Mouse (Mus musculus) stomach, embryonic 16.5 days (tissue): Measurements from ENCODE around the gene Uox. TPM values are rescaled to one million over a fixed set of nuclear protein-coding genes. Genes with fewer than 3 reads are reported as not detected.

Experiments used
- ATAC-seq: fragments of 200-750 bp; cut with Nextera tagmentation; 2 replicates; pipeline ENCODE4 v1.8.0; 2017; ENCODE audit warnings: moderate number of reproducible peaks, moderate TSS enrichment; ENCODE audit not compliant: insufficient read depth, low FRiP score
- H3K27ac ChIP-seq: fragments of 300-500 bp; sonication (generic); 2 replicates; pipeline ENCODE4 v1.5.1; 2014; ENCODE audit warnings: low read length
- H3K27me3 ChIP-seq: fragments of 300-500 bp; sonication (generic); 2 replicates; pipeline ENCODE4 v1.6.1; 2014; ENCODE audit warnings: low read length, control low read depth, mixed read lengths; ENCODE audit not compliant: control insufficient read depth, insufficient read depth
- H3K36me3 ChIP-seq: fragments of 300-500 bp; sonication (generic); 2 replicates; pipeline ENCODE4 v1.6.1; 2014; ENCODE audit warnings: low read length; ENCODE audit not compliant: control insufficient read depth, insufficient read depth
- H3K4me1 ChIP-seq: fragments of 300-500 bp; sonication (generic); 2 replicates; pipeline ENCODE4 v1.6.1; 2014; ENCODE audit warnings: low read length, control low read depth, mixed read lengths; ENCODE audit not compliant: control insufficient read depth, insufficient read depth
- H3K4me2 ChIP-seq: fragments of 300-500 bp; sonication (generic); 2 replicates; pipeline ENCODE4 v1.6.1; 2014; ENCODE audit warnings: low read depth, low read length, mixed read lengths
- H3K4me3 ChIP-seq: fragments of 300-500 bp; sonication (generic); replicated peaks from 2 replicates; pipeline ENCODE4 v1.5.1; 2014; ENCODE audit warnings: mild to moderate bottlenecking, low read length
- H3K9ac ChIP-seq: fragments of 300-500 bp; sonication (generic); 2 replicates; pipeline ENCODE4 v1.6.1; 2014; ENCODE audit warnings: low read length
- H3K9me3 ChIP-seq: fragments of 300-500 bp; sonication (generic); replicated peaks from 2 replicates; pipeline ENCODE4 v1.6.1; 2016; ENCODE audit warnings: low read length, control low read depth; ENCODE audit not compliant: control insufficient read depth
- WGBS: fragments of 180-500 bp; shearing (Covaris S2); extraction: QIAGEN DNeasy Blood & Tissue Kit; methylation state at CpG from one replicate; pipeline ENCODE4 v1.1.7; 2014; 5-methylcytosine and 5-hydroxymethylcytosine counted together
- polyA plus RNA-seq: library from polyadenylated mRNA; unstranded; fragments of >200 nt; fragmentation: Nextera tagmentation; extraction: Ambion mirVana; gene quantifications from 2 replicates; pipeline ENCODE4 v1.2.1, GENCODE M21; 2015

Gene Uox
- polyA plus RNA-seq, 1 experiment from 2014 or later: 3.4 TPM

DNA sequence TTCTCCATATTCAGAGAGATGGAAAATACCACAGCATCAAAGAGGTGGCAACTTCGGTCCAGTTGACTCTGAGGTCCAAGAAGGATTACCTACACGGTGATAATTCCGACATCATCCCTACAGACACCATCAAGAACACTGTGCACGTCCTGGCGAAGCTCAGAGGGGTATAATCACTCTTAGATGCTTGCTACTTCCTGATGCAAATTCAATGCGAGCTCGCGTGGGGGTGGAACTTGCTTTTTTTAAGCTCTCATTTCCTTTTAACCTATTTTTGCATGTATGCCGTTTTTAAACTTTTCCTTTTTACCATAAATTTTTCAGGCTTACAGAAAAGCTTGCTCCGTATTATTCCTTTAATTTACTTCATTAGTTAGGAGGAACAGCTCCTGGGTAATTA, 40.1 kb downstream of the Uox start:
- no peaks in the 10 kb centered on the region for H3K27me3 ChIP-seq
- no peak overlapping the region for H3K27ac ChIP-seq
- H3K4me2 ChIP-seq: no peak overlapping the region
- H3K4me3 ChIP-seq: no peak overlapping the region
- ATAC-seq: no peak
- H3K9me3 ChIP-seq: no peaks in the 10 kb centered on the region
- WGBS: 75% methylated on average over 10 of the region's 10 CpGs
- no peak overlapping the region for H3K9ac ChIP-seq
- no peaks in the 10 kb centered on the region for H3K36me3 ChIP-seq
- no peaks in the 10 kb centered on the region for H3K4me1 ChIP-seq

DNA sequence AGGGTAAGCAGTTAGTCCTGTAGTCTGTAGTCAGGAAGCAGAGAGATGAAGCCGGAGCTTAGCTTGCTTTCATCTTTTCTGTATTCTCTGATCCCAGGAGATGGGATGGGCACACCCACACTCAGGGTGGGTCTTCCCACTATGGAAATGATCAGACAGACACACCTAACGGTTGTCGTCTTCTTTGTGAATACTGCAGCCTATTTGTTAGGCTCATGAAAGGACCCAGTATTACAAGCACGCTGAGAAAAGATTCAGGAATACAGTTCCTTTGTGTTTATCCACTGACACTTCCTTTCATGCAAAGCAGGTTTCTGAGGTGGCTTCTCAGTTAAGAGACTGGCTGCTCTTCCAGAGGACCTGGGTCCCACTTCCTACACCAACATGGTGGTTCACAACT, 41.0 kb downstream of the Uox start:
- H3K27ac ChIP-seq: no peak overlapping the region
- ATAC-seq: no peak
- H3K9me3 ChIP-seq: no peaks in the 10 kb centered on the region

DNA sequence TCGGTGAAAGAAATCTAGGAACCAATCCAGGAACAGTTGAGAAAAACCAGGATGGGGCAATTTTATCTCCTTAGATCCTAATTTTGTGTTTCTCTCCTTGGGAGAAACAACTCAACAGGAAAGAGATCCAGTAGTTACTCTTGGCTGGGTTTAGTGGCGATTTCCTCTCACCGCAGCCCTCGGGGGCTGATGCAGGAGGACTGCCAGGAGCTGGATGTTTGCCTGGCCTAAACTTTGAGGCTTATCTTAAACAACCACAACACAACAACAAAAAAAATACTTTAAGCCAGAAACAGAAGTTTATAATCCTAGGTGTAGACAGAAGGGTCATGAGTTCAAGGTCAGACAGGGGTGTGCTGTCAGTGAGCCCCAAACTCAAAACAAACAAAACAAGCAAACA, 41.6 kb downstream of the Uox start:
- Histone ChIP-seq H3K4me2 (no peak overlapping the region), H3K9me3 (no peaks in the 10 kb centered on the region), H3K36me3 (no peaks in the 10 kb centered on the region), H3K4me1 (no peaks in the 10 kb centered on the region), H3K27me3 (no peaks in the 10 kb centered on the region), H3K9ac (no peak overlapping the region), H3K4me3 (no peak overlapping the region), H3K27ac (no peak overlapping the region)
- no peak for ATAC-seq
- 67% methylated on average over 4 of the region's 4 CpGs for WGBS

More for the DNA sequence above, 41.0 kb downstream of the Uox start:
- no peaks in the 10 kb centered on the region for H3K36me3 ChIP-seq
- no peak overlapping the region for H3K4me2 ChIP-seq
- H3K9ac ChIP-seq: no peak overlapping the region
- no peaks in the 10 kb centered on the region for H3K27me3 ChIP-seq
- WGBS: 82% methylated on average over 4 of the region's 4 CpGs
- no peaks in the 10 kb centered on the region for H3K4me1 ChIP-seq
- no peak overlapping the region for H3K4me3 ChIP-seq

DNA sequence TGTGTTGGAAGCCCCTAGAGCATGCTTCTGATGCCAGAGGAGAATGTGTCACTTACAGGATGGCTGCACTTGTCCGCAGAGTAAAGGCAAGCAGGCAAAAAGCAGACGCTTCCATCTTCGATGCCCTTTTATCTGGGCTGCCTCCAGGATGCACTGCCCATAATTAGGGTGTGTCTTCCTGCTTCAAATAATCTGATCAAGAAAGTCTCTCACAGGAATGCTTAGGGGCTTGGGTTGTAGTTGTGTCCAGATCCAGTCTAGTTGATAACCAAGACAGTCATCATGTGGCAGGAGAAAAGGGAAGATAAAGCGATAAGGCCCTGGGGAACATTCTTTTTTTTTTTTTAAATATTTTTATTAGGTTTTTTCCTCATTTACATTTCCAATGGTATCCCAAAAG, 45.3 kb downstream of the Uox start, which contains the start of gene Dnase2b:
Gene Dnase2b, minus strand, starts transcription at position 101 of the 400 bp plus-strand sequence.
- Histone ChIP-seq H3K27me3 (no peaks in the 10 kb centered on the region), H3K9me3 (no peaks in the 10 kb centered on the region), H3K36me3 (no peaks in the 10 kb centered on the region), H3K4me3 (no peak within 1 kb of the TSS), H3K4me2 (no peak within 1 kb of the TSS), H3K27ac (no peak within 1 kb of the TSS), H3K9ac (no peak within 1 kb of the TSS), H3K4me1 (no peaks in the 10 kb centered on the region)
- 84% methylated on average over 4 of the region's 4 CpGs for WGBS
- no peak for ATAC-seq

DNA sequence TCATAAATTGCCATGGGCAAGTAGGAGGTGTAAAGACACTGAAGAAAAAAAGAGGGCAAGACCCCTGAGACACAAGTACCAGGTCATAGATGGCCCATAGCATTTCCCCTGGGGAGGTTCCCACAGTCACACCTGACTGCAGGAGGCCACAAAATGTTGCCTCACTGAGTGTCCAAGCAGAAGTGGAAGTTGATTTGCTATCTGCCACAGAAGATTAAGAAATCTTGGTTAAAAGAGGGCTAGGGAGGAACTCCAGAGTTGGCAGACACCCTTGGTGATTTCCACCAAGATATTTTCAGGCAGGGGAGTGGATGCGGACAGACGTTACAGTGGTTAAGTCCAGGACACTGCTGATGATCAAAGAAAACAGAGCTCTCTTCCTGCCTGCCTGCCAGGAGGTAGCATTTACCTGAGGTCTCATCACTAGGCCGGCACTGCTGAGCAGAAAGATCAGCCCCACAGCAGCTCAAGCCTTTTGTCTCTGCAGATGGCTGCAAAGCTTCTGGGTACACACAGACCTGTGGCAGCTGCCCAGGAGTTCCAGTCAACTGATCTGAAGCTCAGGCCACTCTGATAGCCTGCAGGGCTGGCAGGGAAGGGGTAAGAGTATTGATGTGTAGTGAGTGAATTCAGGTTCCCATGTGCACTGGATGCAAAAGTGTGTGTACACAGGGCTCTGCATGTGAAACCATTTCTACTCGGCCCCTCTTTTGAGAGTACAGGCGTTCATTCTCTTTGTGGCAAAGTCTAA, 46.5 kb downstream of the Uox start:
- Histone ChIP-seq H3K4me2 (no peak overlapping the region), H3K4me1 (no peaks in the 10 kb centered on the region), H3K4me3 (no peak overlapping the region), H3K36me3 (no peaks in the 10 kb centered on the region), H3K9me3 (no peaks in the 10 kb centered on the region), H3K9ac (no peak overlapping the region), H3K27ac (no peak overlapping the region), H3K27me3 (no peaks in the 10 kb centered on the region)
- ATAC-seq: no peak
- WGBS: 68% methylated on average over 5 of the region's 5 CpGs

DNA sequence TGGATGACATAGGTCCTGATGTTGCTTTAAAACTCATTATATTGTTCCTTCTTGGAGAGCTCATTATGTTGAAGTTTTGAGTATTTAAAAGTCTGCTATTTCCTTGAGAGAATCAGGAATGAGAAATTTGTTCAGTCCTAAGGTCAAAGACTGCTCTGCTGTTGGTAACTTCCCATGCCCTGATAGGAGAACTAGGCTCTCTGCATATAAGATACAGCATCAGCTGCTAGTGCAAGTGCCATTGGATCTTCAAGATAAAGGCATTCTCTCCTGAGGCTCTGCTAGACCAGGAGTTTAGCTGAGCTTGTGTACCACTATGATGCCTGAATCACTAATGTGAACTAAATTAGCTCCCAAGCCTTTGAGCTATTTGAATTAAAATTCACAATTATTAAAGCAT, 47.7 kb downstream of the Uox start:
- no peaks in the 10 kb centered on the region for H3K27me3 ChIP-seq
- no peaks in the 10 kb centered on the region for H3K36me3 ChIP-seq
- H3K4me1 ChIP-seq: no peaks in the 10 kb centered on the region
- ATAC-seq: no peak
- H3K9me3 ChIP-seq: no peaks in the 10 kb centered on the region
- H3K4me2 ChIP-seq: no peak overlapping the region
- H3K27ac ChIP-seq: no peak overlapping the region
- H3K4me3 ChIP-seq: no peak overlapping the region
- H3K9ac ChIP-seq: no peak overlapping the region

GRCm38 (mm10) chr3:146618357-146618756, 48.1 kb downstream of the Uox start:
- H3K27me3 ChIP-seq: no peaks in the 10 kb centered on the region
- no peaks in the 10 kb centered on the region for H3K9me3 ChIP-seq
- H3K4me2 ChIP-seq: no peak overlapping the region
- no peak for ATAC-seq
- H3K9ac ChIP-seq: no peak overlapping the region
- H3K4me3 ChIP-seq: no peak overlapping the region
- H3K27ac ChIP-seq: no peak overlapping the region
- H3K4me1 ChIP-seq: no peaks in the 10 kb centered on the region
- WGBS: 57% methylated on average over 4 of the region's 4 CpGs
- H3K36me3 ChIP-seq: no peaks in the 10 kb centered on the region

- Histone ChIP-seq H3K9ac (no peak overlapping the region), H3K4me3 (no peak overlapping the region), H3K27ac (no peak overlapping the region), H3K36me3 (no peaks in the 10 kb centered on the region), H3K9me3 (no peaks in the 10 kb centered on the region), H3K4me1 (no peaks in the 10 kb centered on the region), H3K4me2 (no peak overlapping the region), H3K27me3 (no peaks in the 10 kb centered on the region)
- 85% methylated on average over 10 of the region's 10 CpGs for WGBS
- no peak for ATAC-seq
Observed at GRCm38 (mm10) chr3:146620101-146620500, 49.9 kb downstream of the Uox start.

- no peak for ATAC-seq
- Histone ChIP-seq H3K9me3 (no peaks in the 10 kb centered on the region), H3K4me1 (no peaks in the 10 kb centered on the region), H3K4me2 (no peak overlapping the region), H3K27me3 (no peaks in the 10 kb centered on the region), H3K4me3 (no peak overlapping the region), H3K36me3 (no peaks in the 10 kb centered on the region), H3K27ac (no peak overlapping the region), H3K9ac (no peak overlapping the region)
- 83% methylated on average over 14 of the region's 14 CpGs for WGBS
Observed at GRCm38 (mm10) chr3:146620555-146621249, 50.5 kb downstream of the Uox start.
